ENCODE assay signal across 20 mouse cellular contexts in genomic region chr9:67092210-67092609, GRCm38 (mm10). TPM values are rescaled to one million over a fixed set of nuclear protein-coding genes. Genes with fewer than 3 reads are reported as not detected.
DNase-seq lines count a peak whose midpoint lies in the region; ATAC-seq and TF ChIP-seq lines count a peak whose summit lies in the region.
"Had no signal": no experiment of that assay in that cellular context is flagged by ENCODE, and none has a peak within 500 bp of the region (broad histone marks: within the 10 kb centered on the region; RNA-seq: fewer than 3 reads in every experiment).

No protein-coding gene starts in this region.

- H3K36me3 ChIP-seq in hindbrain, embryonic 12.5 days: no peaks in the 10 kb centered on the region
- no peaks in the 10 kb centered on the region for H3K36me3 ChIP-seq in hindbrain, embryonic 16.5 days (ENCODE audit: control insufficient read depth, insufficient read depth, low read length)
- no peaks in the 10 kb centered on the region for H3K36me3 ChIP-seq in lung, embryonic 14.5 days (ENCODE audit: insufficient read depth)
- no peaks in the 10 kb centered on the region for H3K36me3 ChIP-seq in lung, postnatal 0 days (ENCODE audit: insufficient read depth, low read length)
- H3K36me3 ChIP-seq in embryonic facial prominence, embryonic 15.5 days: no peaks in the 10 kb centered on the region
- H3K36me3 ChIP-seq in limb, embryonic 15.5 days: no peaks in the 10 kb centered on the region
- H3K36me3 ChIP-seq: forebrain, embryonic 12.5 days; hindbrain, embryonic 13.5 days had no signal

- no peak for TF ChIP-seq CTCF in lung, embryonic 14.5 days (IDR thresholded peaks at IDR 0.05; ENCODE audit: low read depth)
- TF ChIP-seq CTCF in lung, postnatal 0 days (IDR thresholded peaks at IDR 0.05): no peak

- no peak for ATAC-seq in hindbrain, embryonic 12.5 days (ENCODE audit: low FRiP score)
- no peak for ATAC-seq in hindbrain, embryonic 16.5 days
- ATAC-seq in lung, embryonic 14.5 days (ENCODE audit: insufficient read depth): no peak
- ATAC-seq in lung, postnatal 0 days: no peak
- 0 out of 2 replicates have a peak, but pooled peaks have one; percentile 34 for ATAC-seq in embryonic facial prominence, embryonic 15.5 days (ENCODE audit: insufficient number of reproducible peaks, low FRiP score, low TSS enrichment, low read depth)
- no peak for ATAC-seq in limb, embryonic 15.5 days (ENCODE audit: insufficient number of reproducible peaks, low FRiP score, low TSS enrichment, low read depth)
- ATAC-seq: liver, postnatal 0 days; midbrain, embryonic 16.5 days had no signal

- H3K27ac ChIP-seq in hindbrain, embryonic 12.5 days: 0 out of 2 replicates have a peak overlapping the region, but pooled peaks have one; percentile 12
- H3K27ac ChIP-seq in hindbrain, embryonic 16.5 days (ENCODE audit: low read depth, low read length): no peak overlapping the region
- peak overlapping the region; percentile 34; the same call in 1 of the 2 replicates for H3K27ac ChIP-seq in lung, embryonic 14.5 days (ENCODE audit: low read depth)
- no peak overlapping the region for H3K27ac ChIP-seq in lung, postnatal 0 days (ENCODE audit: low read length)
- peak overlapping the region; percentile 44 for H3K27ac ChIP-seq in embryonic facial prominence, embryonic 15.5 days (replicated peaks)
- peak overlapping the region; percentile 70 for H3K27ac ChIP-seq in limb, embryonic 15.5 days
- H3K27ac ChIP-seq: forebrain, embryonic 12.5 days; hindbrain, embryonic 13.5 days had no signal

- H3K4me3 ChIP-seq in hindbrain, embryonic 12.5 days: no peak overlapping the region
- no peak overlapping the region for H3K4me3 ChIP-seq in hindbrain, embryonic 16.5 days (ENCODE audit: low read length)
- no peak overlapping the region for H3K4me3 ChIP-seq in lung, embryonic 14.5 days (ENCODE audit: low read depth, low read length)
- H3K4me3 ChIP-seq in lung, postnatal 0 days (ENCODE audit: low read depth, low read length): no peak overlapping the region
- H3K4me3 ChIP-seq in embryonic facial prominence, embryonic 15.5 days (replicated peaks): no peak overlapping the region
- H3K4me3 ChIP-seq in limb, embryonic 15.5 days: no peak overlapping the region
- H3K4me3 ChIP-seq: forebrain, embryonic 12.5 days; hindbrain, embryonic 13.5 days; megakaryocyte, embryonic 14.5 days had no signal

- H3K27me3 ChIP-seq in hindbrain, embryonic 12.5 days: no peaks in the 10 kb centered on the region
- H3K27me3 ChIP-seq in hindbrain, embryonic 16.5 days (replicated peaks; ENCODE audit: control insufficient read depth, insufficient read depth, low read length): no peaks in the 10 kb centered on the region
- H3K27me3 ChIP-seq in lung, embryonic 14.5 days (ENCODE audit: insufficient read depth, low read length): no peaks in the 10 kb centered on the region
- H3K27me3 ChIP-seq in lung, postnatal 0 days (replicated peaks; ENCODE audit: insufficient read depth, low read length): no peaks in the 10 kb centered on the region
- no peaks in the 10 kb centered on the region for H3K27me3 ChIP-seq in embryonic facial prominence, embryonic 15.5 days
- no peaks in the 10 kb centered on the region for H3K27me3 ChIP-seq in limb, embryonic 15.5 days
- H3K27me3 ChIP-seq: forebrain, embryonic 12.5 days; hindbrain, embryonic 13.5 days had no signal

- H3K4me2 ChIP-seq in hindbrain, embryonic 12.5 days (replicated peaks): no peak overlapping the region
- no peak overlapping the region for H3K4me2 ChIP-seq in hindbrain, embryonic 16.5 days (ENCODE audit: low read length)
- no peak overlapping the region for H3K4me2 ChIP-seq in lung, embryonic 14.5 days
- no peak overlapping the region for H3K4me2 ChIP-seq in lung, postnatal 0 days (replicated peaks; ENCODE audit: low read depth, low read length)
- no peak overlapping the region for H3K4me2 ChIP-seq in embryonic facial prominence, embryonic 15.5 days (replicated peaks)
- H3K4me2 ChIP-seq in limb, embryonic 15.5 days: no peak overlapping the region
- H3K4me2 ChIP-seq: forebrain, embryonic 12.5 days; heart, embryonic 11.5 days; hindbrain, embryonic 13.5 days had no signal

- no peak overlapping the region for H3K9ac ChIP-seq in hindbrain, embryonic 12.5 days
- no peak overlapping the region for H3K9ac ChIP-seq in hindbrain, embryonic 16.5 days (ENCODE audit: low read depth, low read length)
- H3K9ac ChIP-seq in lung, embryonic 14.5 days: no peak overlapping the region
- H3K9ac ChIP-seq in lung, postnatal 0 days (replicated peaks; ENCODE audit: low read depth): no peak overlapping the region
- H3K9ac ChIP-seq in embryonic facial prominence, embryonic 15.5 days: no peak overlapping the region
- no peak overlapping the region for H3K9ac ChIP-seq in limb, embryonic 15.5 days
- H3K9ac ChIP-seq: forebrain, embryonic 12.5 days; hindbrain, embryonic 13.5 days; liver, postnatal 0 days had no signal

- 81% methylated on average over 4 of the region's 4 CpGs for WGBS in hindbrain, embryonic 12.5 days
- 71% methylated on average over 4 of the region's 4 CpGs for WGBS in hindbrain, embryonic 16.5 days
- WGBS in lung, embryonic 14.5 days: 67% methylated on average over 4 of the region's 4 CpGs
- WGBS in lung, postnatal 0 days: 71% methylated on average over 4 of the region's 4 CpGs
- WGBS in embryonic facial prominence, embryonic 15.5 days: 57% methylated on average over 4 of the region's 4 CpGs
- WGBS in limb, embryonic 15.5 days: 57% methylated on average over 4 of the region's 4 CpGs

- H3K9me3 ChIP-seq in hindbrain, embryonic 12.5 days (replicated peaks): no peaks in the 10 kb centered on the region
- H3K9me3 ChIP-seq in hindbrain, embryonic 16.5 days (ENCODE audit: control insufficient read depth, low read length): no peaks in the 10 kb centered on the region
- H3K9me3 ChIP-seq in lung, embryonic 14.5 days (ENCODE audit: low read depth, low read length): no peaks in the 10 kb centered on the region
- H3K9me3 ChIP-seq in lung, postnatal 0 days (ENCODE audit: low read length): no peaks in the 10 kb centered on the region
- no peaks in the 10 kb centered on the region for H3K9me3 ChIP-seq in embryonic facial prominence, embryonic 15.5 days (replicated peaks)
- H3K9me3 ChIP-seq in limb, embryonic 15.5 days: no peaks in the 10 kb centered on the region
- H3K9me3 ChIP-seq: forebrain, embryonic 12.5 days; hindbrain, embryonic 13.5 days; megakaryocyte, embryonic 14.5 days had no signal

- no peak for DNase-seq in lung, embryonic 14.5 days
- DNase-seq in lung, postnatal 0 days (ENCODE audit: low spot score): no peak
- DNase-seq in ovary, postnatal 14 days (ENCODE audit: low spot score): no peak
- DNase-seq in right cerebral cortex, postnatal 14 days: no peak
- DNase-seq: cerebellum, adult 2 months; cerebellum, postnatal 36 days; gastrocnemius, postnatal 36 days; heart, postnatal 10 days; kidney, adult 18-20 months; liver, postnatal 0 days; thymus, postnatal 4 days had no signal

- no peak for TF ChIP-seq EP300 in lung, postnatal 0 days (IDR thresholded peaks at IDR 0.05)

- H3K4me1 ChIP-seq in hindbrain, embryonic 12.5 days: no peaks in the 10 kb centered on the region
- no peaks in the 10 kb centered on the region; the same call in 1 of the 2 replicates for H3K4me1 ChIP-seq in hindbrain, embryonic 16.5 days (ENCODE audit: control insufficient read depth, insufficient read depth, low read depth, low read length)
- H3K4me1 ChIP-seq in lung, embryonic 14.5 days (ENCODE audit: insufficient read depth): peaks cover 17% of the 10 kb centered on the region
- H3K4me1 ChIP-seq in lung, postnatal 0 days (ENCODE audit: insufficient read depth, low read depth, low read length): no peaks in the 10 kb centered on the region
- peaks cover 22% of the 10 kb centered on the region for H3K4me1 ChIP-seq in embryonic facial prominence, embryonic 15.5 days
- H3K4me1 ChIP-seq in limb, embryonic 15.5 days: peaks cover 25% of the 10 kb centered on the region
- H3K4me1 ChIP-seq: forebrain, embryonic 12.5 days; megakaryocyte, embryonic 14.5 days had no signal

RNA-seq across cellular contexts. Expression of gene Tpm1, which starts 43.0 kb away (rescaled TPM):
- polyA plus RNA-seq in hindbrain, embryonic 12.5 days (2016; fragmentation: Nextera tagmentation; extraction: Ambion mirVana): 396 and 527 TPM in 2 replicates
- 187 and 214 TPM in 2 replicates for polyA plus RNA-seq in hindbrain, embryonic 16.5 days (2015; fragmentation: Nextera tagmentation; extraction: Ambion mirVana)
- 635 and 725 TPM in 2 replicates for polyA plus RNA-seq in lung, embryonic 14.5 days (2014; fragmentation: Nextera tagmentation; extraction: Ambion mirVana)
- polyA plus RNA-seq in lung, postnatal 0 days (2015; fragmentation: Nextera tagmentation; extraction: Ambion mirVana): 695 and 781 TPM in 2 replicates
- polyA plus RNA-seq in embryonic facial prominence, embryonic 15.5 days (2015; fragmentation: Nextera tagmentation; extraction: Ambion mirVana): 870 and 880 TPM in 2 replicates
- 710 and 1,010 TPM in 2 replicates for polyA plus RNA-seq in limb, embryonic 15.5 days (2015; fragmentation: Nextera tagmentation; extraction: Ambion mirVana)

Comparison
In these comparisons a context has a peak if more than half of its experiments do, and no peak if none do; other contexts are left out.
1. H3K27ac ChIP-seq: peak in hindbrain, embryonic 12.5 days (single experiment), lung, embryonic 14.5 days (single experiment), embryonic facial prominence, embryonic 15.5 days (single experiment) and limb, embryonic 15.5 days (single experiment); none in hindbrain, embryonic 16.5 days (single experiment) and lung, postnatal 0 days (single experiment).